Mouse (Mus musculus): ENCODE results near the gene Zfp597. TPM values are rescaled to one million over a fixed set of nuclear protein-coding genes. Genes with fewer than 3 reads are reported as not detected.

Zfp597 gene
- total and polyA plus RNA-seq, 3 experiments = 6.9 to 10.1 TPM; not detected in 1

- no peak overlapping the region for H3K9ac ChIP-seq (ENCODE audit: control insufficient read depth, low read depth, low read length, poor library complexity, severe bottlenecking)
- DNase-seq (ENCODE audit: low read depth, low spot score) = no peak
- no peak overlapping the region for H3K4me3 ChIP-seq (ENCODE audit: control insufficient read depth in 1 of 2, insufficient read depth in 1 of 2, low read depth in 2 of 2, low read length in 2 of 2)
- H3K79me2 ChIP-seq (ENCODE audit: control insufficient read depth, insufficient read depth, low read length, poor library complexity) = no peaks in the 10 kb centered on the region
- TF ChIP-seq UBTF (IDR thresholded peaks at IDR 0.05; ENCODE audit: borderline replicate concordance, insufficient read depth, low read depth, low read length) (no peak), POLR2A (IDR thresholded peaks at IDR 0.05; ENCODE audit: control insufficient read depth in 1 of 2, insufficient read depth in 1 of 2, low read depth in 1 of 2, low read length in 2 of 2, poor library complexity in 1 of 2) (no peak), ZMIZ1 (IDR thresholded peaks at IDR 0.05; ENCODE audit: low read depth, low read length) (no peak), POLR2AphosphoS5 (IDR thresholded peaks at IDR 0.05; ENCODE audit: borderline replicate concordance, low read depth, low read length) (no peak), ZC3H11A (IDR thresholded peaks at IDR 0.05; ENCODE audit: low read depth, low read length) (no peak), CHD1 (IDR thresholded peaks at IDR 0.05; ENCODE audit: low read depth, low read length) (no peak), USF1 (IDR thresholded peaks at IDR 0.05; ENCODE audit: low read depth, low read length) (no peak), GABPA (IDR thresholded peaks at IDR 0.05; ENCODE audit: low read depth, low read length) (no peak), NRF1 (IDR thresholded peaks at IDR 0.05; ENCODE audit: insufficient read depth, low read depth, low read length, poor library complexity, severe bottlenecking) (no peak), TBP (IDR thresholded peaks at IDR 0.05; ENCODE audit: low read depth, low read length) (no peak), MYB (IDR thresholded peaks at IDR 0.05; ENCODE audit: low read depth, low read length) (no peak), MXI1 (IDR thresholded peaks at IDR 0.05; ENCODE audit: low read depth, low read length) (no peak), KAT2A (conservative IDR thresholded peaks at IDR 0.05; ENCODE audit: low read depth, low read length) (no peak), TCF12 (IDR thresholded peaks at IDR 0.05; ENCODE audit: low read depth, low read length) (no peak), RCOR1 (IDR thresholded peaks at IDR 0.05; ENCODE audit: low read depth, low read length) (no peak), SMC3 (IDR thresholded peaks at IDR 0.05; ENCODE audit: low read depth, low read length) (no peak)
- no peaks in the 10 kb centered on the region for H3K27me3 ChIP-seq (ENCODE audit: control insufficient read depth in 1 of 2, insufficient read depth in 2 of 2, low read length in 2 of 2)
- H3K36me3 ChIP-seq (ENCODE audit: control insufficient read depth in 1 of 2, insufficient read depth in 2 of 2, low read length in 2 of 2) = peaks cover 0 to 24% of the 10 kb centered on the region in 2 experiments; a peak in 2 of 4 replicates
- H3K27ac ChIP-seq (ENCODE audit: control insufficient read depth, low read depth, low read length) = no peak overlapping the region
- peaks cover 0 to 2% of the 10 kb centered on the region in 2 experiments; a peak in 1 of 4 replicates for H3K4me1 ChIP-seq (ENCODE audit: control insufficient read depth in 1 of 2, insufficient read depth in 2 of 2, low read length in 2 of 2)
- H3K9me3 ChIP-seq (replicated peaks; ENCODE audit: insufficient read depth, low read length) = no peaks in the 10 kb centered on the region
Measured at GRCm38 (mm10) chr16:3923515-3923914, 39.2 kb upstream of the Zfp597 start.

GRCm38 (mm10) chr16:3920756-3921155 is 36.4 kb upstream of the Zfp597 start:
- Histone ChIP-seq H3K4me3 (ENCODE audit: control insufficient read depth in 1 of 2, insufficient read depth in 1 of 2, low read depth in 2 of 2, low read length in 2 of 2) (no peak overlapping the region), H3K9ac (ENCODE audit: control insufficient read depth, low read depth, low read length, poor library complexity, severe bottlenecking) (no peak overlapping the region), H3K79me2 (ENCODE audit: control insufficient read depth, insufficient read depth, low read length, poor library complexity) (no peaks in the 10 kb centered on the region), H3K36me3 (ENCODE audit: control insufficient read depth in 1 of 2, insufficient read depth in 2 of 2, low read length in 2 of 2) (peaks cover 0 to 24% of the 10 kb centered on the region in 2 experiments; a peak in 2 of 4 replicates), H3K27me3 (ENCODE audit: control insufficient read depth in 1 of 2, insufficient read depth in 2 of 2, low read length in 2 of 2) (no peaks in the 10 kb centered on the region), H3K27ac (ENCODE audit: control insufficient read depth, low read depth, low read length) (no peak overlapping the region), H3K9me3 (replicated peaks; ENCODE audit: insufficient read depth, low read length) (no peaks in the 10 kb centered on the region), H3K4me1 (ENCODE audit: control insufficient read depth in 1 of 2, insufficient read depth in 2 of 2, low read length in 2 of 2) (no peaks in the 10 kb centered on the region)
- TF ChIP-seq TCF12 (IDR thresholded peaks at IDR 0.05; ENCODE audit: low read depth, low read length) = no peak
- no peak for TF ChIP-seq MAZ (IDR thresholded peaks at IDR 0.05; ENCODE audit: low read depth, low read length)
- no peak for TF ChIP-seq POLR2A (IDR thresholded peaks at IDR 0.05; ENCODE audit: control insufficient read depth in 1 of 2, insufficient read depth in 1 of 2, low read depth in 1 of 2, low read length in 2 of 2, poor library complexity in 1 of 2)
- TF ChIP-seq E2F4 (IDR thresholded peaks at IDR 0.05; ENCODE audit: borderline replicate concordance, low read depth, low read length) = no peak
- TF ChIP-seq GABPA (IDR thresholded peaks at IDR 0.05; ENCODE audit: low read depth, low read length) = no peak
- TF ChIP-seq SIN3A (IDR thresholded peaks at IDR 0.05; ENCODE audit: low read length) = no peak
- no peak for TF ChIP-seq MAFK (IDR thresholded peaks at IDR 0.05; ENCODE audit: borderline replicate concordance, low read depth, low read length)
- no peak for TF ChIP-seq ZC3H11A (IDR thresholded peaks at IDR 0.05; ENCODE audit: low read depth, low read length)
- no peak for TF ChIP-seq POLR2AphosphoS5 (IDR thresholded peaks at IDR 0.05; ENCODE audit: borderline replicate concordance, low read depth, low read length)
- no peak for TF ChIP-seq MEF2A (IDR thresholded peaks at IDR 0.05; ENCODE audit: extremely low read depth, insufficient replicate concordance, low read depth, low read length, poor library complexity, severe bottlenecking)
- TF ChIP-seq SMC3 (IDR thresholded peaks at IDR 0.05; ENCODE audit: low read depth, low read length) = no peak
- TF ChIP-seq KAT2A (conservative IDR thresholded peaks at IDR 0.05; ENCODE audit: low read depth, low read length) = no peak
- TF ChIP-seq NRF1 (IDR thresholded peaks at IDR 0.05; ENCODE audit: insufficient read depth, low read depth, low read length, poor library complexity, severe bottlenecking) = no peak
- TF ChIP-seq ZMIZ1 (IDR thresholded peaks at IDR 0.05; ENCODE audit: low read depth, low read length) = no peak
- DNase-seq (ENCODE audit: low read depth, low spot score) = no peak
